Mouse (Mus musculus): ENCODE measurements at regions not wholly inside any gene's neighbourhood (a gene's known extent, or its start where the extent isn't known, plus 50 kb on each side); places are given as distances from the start of the nearest gene placed in this dataset.
A peak's percentile ranks its signal among the peaks of the same experiment; 100 is the strongest.
"Not testable (repeated sequence)": the region's sequence is repeated elsewhere in the genome, so short reads cannot be mapped to it uniquely, and the experiment has no call there.

DNA sequence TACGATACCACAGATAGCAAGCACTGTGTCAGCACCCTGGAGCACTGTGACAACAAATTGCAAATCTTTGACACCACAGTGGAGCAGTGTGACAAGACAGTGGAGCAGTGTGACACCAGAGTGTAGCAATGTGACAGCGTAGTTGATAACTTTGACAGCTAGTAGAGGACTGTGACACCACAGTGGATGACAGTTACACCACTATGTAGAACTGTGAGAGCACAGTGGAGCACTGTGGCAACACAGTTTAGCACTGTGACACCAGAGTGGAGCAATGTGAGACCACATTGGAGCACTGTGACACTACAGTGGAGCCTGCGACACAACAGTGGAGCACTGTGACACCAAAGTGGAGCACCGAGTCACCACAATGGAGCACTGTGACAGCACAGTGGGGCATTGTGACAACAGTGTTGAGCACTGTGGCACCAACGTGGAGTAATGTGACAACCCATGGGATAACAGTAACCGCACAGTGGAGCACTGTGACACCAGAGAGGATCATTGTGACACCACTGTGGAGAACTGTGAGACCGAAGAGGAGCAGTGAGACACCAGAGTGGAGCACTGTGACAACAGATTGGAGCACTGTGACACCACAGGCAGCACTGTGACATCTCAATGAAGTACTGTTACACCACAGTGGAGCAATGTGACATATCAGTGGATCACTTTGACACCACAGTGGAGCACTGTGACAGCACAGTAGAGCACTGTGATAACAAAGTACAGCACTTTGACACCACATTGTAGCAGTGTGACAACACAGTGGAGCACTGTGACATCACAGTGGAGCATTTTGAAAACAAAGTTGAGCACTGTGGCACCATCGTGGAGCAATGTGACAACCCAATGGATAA, 83.7 kb upstream of the Vmn1r2 start:
- Histone ChIP-seq H3K36me3 (ENCODE audit: control insufficient read depth, insufficient read depth, low read length) (no peaks in the 10 kb centered on the region), H3K27me3 (ENCODE audit: control insufficient read depth, insufficient read depth, low read length) (no peaks in the 10 kb centered on the region), H3K4me2 (replicated peaks; ENCODE audit: low read depth, low read length) (no peak overlapping the region), H3K9me3 (ENCODE audit: control insufficient read depth, low read depth, low read length) (peaks cover 66% of the 10 kb centered on the region), H3K9ac (replicated peaks; ENCODE audit: low read depth, low read length) (no peak overlapping the region), H3K4me3 (ENCODE audit: low read depth, low read length) (no peak overlapping the region), H3K27ac (ENCODE audit: low read length) (no peak overlapping the region), H3K4me1 (ENCODE audit: control insufficient read depth, insufficient read depth, low read length) (no peaks in the 10 kb centered on the region)
- peak; percentile 33 for ATAC-seq (ENCODE audit: insufficient number of reproducible peaks, insufficient read depth, low FRiP score, low read depth)
- WGBS, result 53% methylated on average over 8 of the region's 8 CpGs

DNA sequence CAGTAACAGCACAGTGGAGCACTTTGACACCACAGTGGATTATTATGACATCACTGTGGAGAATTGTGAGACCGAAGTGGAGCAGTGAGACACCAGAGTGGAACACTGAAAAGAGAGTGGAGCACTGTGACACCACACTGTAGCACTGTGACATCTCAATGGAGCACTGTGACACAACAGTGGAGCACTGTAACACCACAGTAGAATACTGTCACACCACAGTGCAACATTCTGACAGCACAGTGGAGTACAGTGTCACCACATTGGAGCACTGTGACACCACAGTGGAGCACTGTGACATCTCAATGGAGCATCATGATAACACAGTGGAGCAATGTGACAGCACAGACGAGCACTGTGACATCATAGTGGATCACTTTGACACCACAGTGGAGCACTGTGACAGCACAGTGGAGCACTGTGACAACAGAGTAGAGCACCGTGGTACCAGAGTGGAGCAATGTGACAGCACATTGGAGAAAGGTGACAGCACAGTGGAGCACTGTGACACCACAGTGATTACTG, 83.0 kb upstream of the Vmn1r2 start:
- H3K9ac ChIP-seq (replicated peaks; ENCODE audit: low read depth, low read length), result no peak overlapping the region
- H3K9me3 ChIP-seq (ENCODE audit: control insufficient read depth, low read depth, low read length), result peaks cover 66% of the 10 kb centered on the region
- no peaks in the 10 kb centered on the region for H3K4me1 ChIP-seq (ENCODE audit: control insufficient read depth, insufficient read depth, low read length)
- no peaks in the 10 kb centered on the region for H3K27me3 ChIP-seq (ENCODE audit: control insufficient read depth, insufficient read depth, low read length)
- no peaks in the 10 kb centered on the region for H3K36me3 ChIP-seq (ENCODE audit: control insufficient read depth, insufficient read depth, low read length)
- H3K4me2 ChIP-seq (replicated peaks; ENCODE audit: low read depth, low read length), result no peak overlapping the region
- H3K27ac ChIP-seq (ENCODE audit: low read length), result no peak overlapping the region
- H3K4me3 ChIP-seq (ENCODE audit: low read depth, low read length), result no peak overlapping the region
- whole genome bisulfite sequencing, result 67% methylated on average over 3 of the region's 3 CpGs
- ATAC-seq (ENCODE audit: insufficient number of reproducible peaks, insufficient read depth, low FRiP score, low read depth), result peak; percentile 12; the same call in 1 of the 2 replicates

DNA sequence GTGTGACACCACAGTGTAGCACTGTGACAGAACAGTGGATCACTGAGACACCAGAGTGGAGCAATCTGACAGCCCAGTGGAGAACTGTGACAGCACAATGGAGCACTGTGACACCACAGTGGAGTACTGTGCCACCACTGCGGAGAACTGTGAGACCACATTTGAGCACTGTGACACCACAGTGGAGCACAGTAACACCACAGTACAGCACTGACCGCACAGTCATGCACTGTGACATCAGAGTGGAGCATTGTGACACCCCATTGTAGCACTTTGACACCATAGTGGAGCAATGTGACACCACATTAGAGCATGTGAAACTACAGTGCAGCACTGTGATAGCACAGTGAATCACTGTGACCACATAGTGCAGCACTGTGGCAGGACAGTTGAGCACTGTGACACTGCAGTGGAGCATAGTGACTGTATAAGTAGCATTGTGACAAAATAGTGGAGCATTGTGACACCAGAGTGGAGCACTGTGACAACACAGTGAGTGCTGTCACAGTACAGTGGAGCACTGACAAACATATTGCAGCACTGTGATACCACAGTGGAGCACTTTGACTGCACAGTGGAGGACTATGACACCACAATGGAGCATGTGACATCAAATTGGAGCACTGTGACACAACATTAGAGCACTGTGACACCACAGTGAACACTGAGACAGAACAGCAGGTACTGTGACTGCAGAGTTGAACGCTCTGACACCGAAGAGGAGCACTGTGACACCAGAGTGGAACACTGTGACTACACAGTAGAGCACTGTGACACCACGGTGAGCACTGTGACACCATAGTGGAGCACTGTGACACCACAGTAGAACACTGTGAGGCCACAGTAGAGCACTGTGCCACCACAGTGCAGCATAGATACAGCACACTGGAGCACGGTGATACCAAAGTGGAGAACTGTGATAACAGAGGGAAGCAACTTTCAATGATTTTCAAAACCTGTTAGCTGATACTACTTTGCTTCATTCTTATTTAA, 81.4 kb upstream of the Vmn1r2 start:
- Histone ChIP-seq H3K27ac (ENCODE audit: low read length) (no peak overlapping the region), H3K9me3 (ENCODE audit: control insufficient read depth, low read depth, low read length) (peaks cover 65% of the 10 kb centered on the region), H3K9ac (replicated peaks; ENCODE audit: low read depth, low read length) (no peak overlapping the region), H3K36me3 (ENCODE audit: control insufficient read depth, insufficient read depth, low read length) (no peaks in the 10 kb centered on the region), H3K27me3 (ENCODE audit: control insufficient read depth, insufficient read depth, low read length) (no peaks in the 10 kb centered on the region), H3K4me3 (ENCODE audit: low read depth, low read length) (no peak overlapping the region), H3K4me1 (ENCODE audit: control insufficient read depth, insufficient read depth, low read length) (no peaks in the 10 kb centered on the region), H3K4me2 (replicated peaks; ENCODE audit: low read depth, low read length) (no peak overlapping the region)
- ATAC-seq (ENCODE audit: insufficient number of reproducible peaks, insufficient read depth, low FRiP score, low read depth), result no peak
- 63% methylated on average over 6 of the region's 6 CpGs for WGBS

DNA sequence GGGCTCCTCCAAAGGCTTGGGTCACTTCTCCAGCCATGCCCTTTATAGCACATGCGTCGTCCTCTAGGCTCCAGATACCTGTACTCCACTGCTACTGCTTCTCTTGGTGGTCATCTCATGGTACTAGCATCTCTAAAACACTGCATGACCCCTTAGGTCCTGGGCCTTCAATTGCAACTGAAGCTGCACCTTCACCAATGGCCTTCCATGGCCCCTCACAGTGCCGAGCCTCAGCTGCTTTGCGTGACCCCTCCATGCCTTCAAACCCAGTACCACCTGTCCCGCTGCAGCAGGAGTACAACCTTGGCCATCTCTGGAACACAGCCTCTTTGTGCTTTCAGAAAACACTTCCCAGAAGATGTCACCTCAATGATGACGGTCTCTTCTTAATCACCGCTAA, 79.5 kb upstream of the Vmn1r2 start:
- not testable (repeated sequence) for H3K4me3 ChIP-seq (ENCODE audit: low read depth, low read length); H3K27ac ChIP-seq (ENCODE audit: low read length); H3K9ac ChIP-seq (replicated peaks; ENCODE audit: low read depth, low read length); H3K36me3 ChIP-seq (ENCODE audit: control insufficient read depth, insufficient read depth, low read length); ATAC-seq (ENCODE audit: insufficient number of reproducible peaks, insufficient read depth, low FRiP score, low read depth); H3K4me1 ChIP-seq (ENCODE audit: control insufficient read depth, insufficient read depth, low read length); H3K4me2 ChIP-seq (replicated peaks; ENCODE audit: low read depth, low read length); H3K27me3 ChIP-seq (ENCODE audit: control insufficient read depth, insufficient read depth, low read length)
- 76% methylated on average over 7 of the region's 7 CpGs for WGBS
- peaks cover 49% of the 10 kb centered on the region for H3K9me3 ChIP-seq (ENCODE audit: control insufficient read depth, low read depth, low read length)

DNA sequence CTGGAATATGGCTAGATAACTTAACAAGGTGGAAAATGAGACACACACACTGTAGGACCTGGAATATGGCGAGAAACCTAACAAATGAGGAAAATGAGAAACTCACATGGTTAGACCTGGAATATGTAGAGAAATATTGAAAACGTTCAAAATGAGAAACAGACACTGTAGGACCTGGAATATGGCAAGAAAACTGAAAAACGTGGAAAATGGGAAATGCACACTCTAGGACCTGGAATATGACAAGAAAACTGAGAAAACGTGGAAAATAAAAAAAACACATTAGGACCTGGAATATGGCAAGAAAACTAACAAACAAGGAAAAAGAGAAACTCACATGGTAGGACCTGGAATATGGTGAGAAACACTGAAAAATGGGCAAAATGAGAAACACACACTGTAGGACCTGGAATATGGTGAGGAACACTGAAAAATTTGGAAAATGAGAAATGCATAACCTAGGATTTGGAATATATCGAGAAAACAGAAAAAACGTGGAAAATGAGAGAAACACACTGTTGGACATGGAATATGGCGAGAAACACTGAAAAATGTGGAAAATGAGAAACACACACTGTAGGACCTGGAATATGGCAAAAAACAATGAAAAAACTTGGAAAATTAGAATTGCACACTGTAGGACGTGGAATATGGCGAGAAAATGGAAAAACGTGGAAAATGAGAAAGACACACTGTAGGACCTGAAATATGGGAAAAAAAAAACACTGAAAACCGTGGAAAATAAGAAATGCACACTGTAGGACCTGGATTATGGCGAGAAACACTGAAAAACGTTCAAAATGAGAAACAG, 77.3 kb upstream of the Vmn1r2 start:
- WGBS, result 64% methylated on average over 13 of the region's 13 CpGs
- ATAC-seq (ENCODE audit: insufficient number of reproducible peaks, insufficient read depth, low FRiP score, low read depth), result peak; percentile 43; the same call in 1 of the 2 replicates
- H3K27me3 ChIP-seq (ENCODE audit: control insufficient read depth, insufficient read depth, low read length), result no peaks in the 10 kb centered on the region
- no peak overlapping the region for H3K4me3 ChIP-seq (ENCODE audit: low read depth, low read length)
- H3K9me3 ChIP-seq (ENCODE audit: control insufficient read depth, low read depth, low read length), result peaks cover 29% of the 10 kb centered on the region
- no peak overlapping the region for H3K27ac ChIP-seq (ENCODE audit: low read length)
- no peaks in the 10 kb centered on the region for H3K36me3 ChIP-seq (ENCODE audit: control insufficient read depth, insufficient read depth, low read length)
- H3K4me1 ChIP-seq (ENCODE audit: control insufficient read depth, insufficient read depth, low read length), result no peaks in the 10 kb centered on the region
- no peak overlapping the region for H3K9ac ChIP-seq (replicated peaks; ENCODE audit: low read depth, low read length)
- no peak overlapping the region for H3K4me2 ChIP-seq (replicated peaks; ENCODE audit: low read depth, low read length)

DNA sequence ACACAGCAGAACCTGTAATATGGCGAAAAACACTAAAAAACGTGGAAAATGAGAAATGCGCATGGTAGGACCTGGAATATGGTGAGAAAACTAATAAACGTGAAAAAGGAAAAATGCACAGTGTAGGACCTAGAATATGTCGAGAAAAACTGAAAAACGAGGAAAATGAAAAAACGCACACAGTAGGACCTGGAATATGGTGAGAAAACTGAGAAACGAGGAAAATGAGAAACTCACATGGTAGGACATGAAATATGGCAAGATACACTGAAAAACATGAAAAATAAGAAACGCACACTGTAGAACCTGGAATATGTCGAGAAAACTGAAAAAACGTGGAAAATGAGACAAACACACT, 76.8 kb upstream of the Vmn1r2 start:
- peaks cover 27% of the 10 kb centered on the region for H3K9me3 ChIP-seq (ENCODE audit: control insufficient read depth, low read depth, low read length)
- H3K27ac ChIP-seq (ENCODE audit: low read length), result no peak overlapping the region
- H3K4me3 ChIP-seq (ENCODE audit: low read depth, low read length), result no peak overlapping the region
- ATAC-seq (ENCODE audit: insufficient number of reproducible peaks, insufficient read depth, low FRiP score, low read depth), result 0 out of 2 replicates have a peak, but pooled peaks have one; percentile 7
- no peaks in the 10 kb centered on the region for H3K4me1 ChIP-seq (ENCODE audit: control insufficient read depth, insufficient read depth, low read length)
- no peaks in the 10 kb centered on the region for H3K36me3 ChIP-seq (ENCODE audit: control insufficient read depth, insufficient read depth, low read length)
- no peak overlapping the region for H3K4me2 ChIP-seq (replicated peaks; ENCODE audit: low read depth, low read length)
- WGBS, result 85% methylated on average over 11 of the region's 11 CpGs
- no peak overlapping the region for H3K9ac ChIP-seq (replicated peaks; ENCODE audit: low read depth, low read length)
- no peaks in the 10 kb centered on the region for H3K27me3 ChIP-seq (ENCODE audit: control insufficient read depth, insufficient read depth, low read length)

DNA sequence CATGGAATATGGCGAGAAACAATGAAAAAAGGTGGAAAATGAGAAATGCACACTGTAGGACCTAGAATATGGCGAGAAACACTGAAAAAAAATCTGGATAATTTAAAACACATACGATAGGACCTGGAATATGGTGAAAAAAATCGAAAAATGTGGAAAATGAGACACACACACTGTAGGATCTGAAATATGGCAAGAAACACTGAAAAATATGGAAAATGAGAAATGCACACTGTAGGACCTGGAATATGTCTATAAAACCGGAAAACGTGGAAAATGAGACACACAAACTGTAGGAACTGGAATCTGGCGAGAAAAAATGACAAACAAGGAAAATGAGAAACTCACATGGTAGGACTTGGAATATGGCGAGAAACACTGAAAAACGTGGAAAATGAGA, 76.4 kb upstream of the Vmn1r2 start:
- H3K36me3 ChIP-seq (ENCODE audit: control insufficient read depth, insufficient read depth, low read length), result no peaks in the 10 kb centered on the region
- no peak overlapping the region for H3K4me3 ChIP-seq (ENCODE audit: low read depth, low read length)
- H3K4me2 ChIP-seq (replicated peaks; ENCODE audit: low read depth, low read length), result no peak overlapping the region
- peak; percentile 77; the same call in 1 of the 2 replicates for ATAC-seq (ENCODE audit: insufficient number of reproducible peaks, insufficient read depth, low FRiP score, low read depth)
- no peak overlapping the region for H3K27ac ChIP-seq (ENCODE audit: low read length)
- H3K9ac ChIP-seq (replicated peaks; ENCODE audit: low read depth, low read length), result no peak overlapping the region
- no peaks in the 10 kb centered on the region for H3K4me1 ChIP-seq (ENCODE audit: control insufficient read depth, insufficient read depth, low read length)
- H3K9me3 ChIP-seq (ENCODE audit: control insufficient read depth, low read depth, low read length), result peaks cover 23% of the 10 kb centered on the region
- no peaks in the 10 kb centered on the region for H3K27me3 ChIP-seq (ENCODE audit: control insufficient read depth, insufficient read depth, low read length)
- WGBS, result 80% methylated on average over 9 of the region's 9 CpGs

All from stomach, embryonic 14.5 days (tissue).